Mouse (Mus musculus): ENCODE data around the gene Mus81.
A peak's percentile ranks its signal among the peaks of the same experiment; 100 is the strongest.
"Not testable (repeated sequence)": the region's sequence is repeated elsewhere in the genome, so short reads cannot be mapped to it uniquely, and the experiment has no call there.

DNA sequence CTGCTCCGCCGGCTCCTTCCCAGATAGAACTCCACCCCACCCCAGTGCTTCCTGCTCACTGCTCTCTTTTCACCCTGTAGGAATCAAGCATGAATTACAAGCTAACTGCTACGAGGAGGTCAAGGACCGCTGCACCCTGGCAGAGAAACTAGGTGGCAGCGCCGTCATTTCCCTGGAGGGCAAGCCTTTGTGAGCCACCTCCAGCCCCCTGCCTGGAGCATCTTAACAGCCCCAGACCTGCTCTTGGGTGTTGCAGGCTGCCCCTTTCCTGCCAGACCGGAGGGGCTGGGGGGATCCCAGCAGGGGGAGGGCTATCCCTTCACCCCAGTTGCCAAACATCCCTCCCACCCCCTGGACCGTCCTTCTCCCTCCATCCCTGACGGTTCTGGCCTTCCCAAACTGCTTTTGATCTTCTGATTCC, 5.1 kb upstream of the Mus81 start:
- not testable (repeated sequence) for TF ChIP-seq EP300 (optimal IDR thresholded peaks at IDR 0.05)
- peak; percentile 30; the same call in 1 of the 2 replicates for TF ChIP-seq CTCF (IDR thresholded peaks at IDR 0.05; ENCODE audit: low read depth)
